Mouse (Mus musculus): ENCODE measurements around the gene Gm45837.

- TF ChIP-seq CTCF (IDR thresholded peaks at IDR 0.05 in 2 of 3, conservative IDR thresholded peaks at IDR 0.05 in 1 of 3; ENCODE audit: control insufficient read depth in 1 of 3, insufficient read depth in 1 of 3, low read depth in 2 of 3, low read length in 3 of 3, poor library complexity in 1 of 3, severe bottlenecking in 1 of 3): no peak
- no peak for TF ChIP-seq RAD21 (IDR thresholded peaks at IDR 0.05; ENCODE audit: low read depth, low read length)
- no peak for TF ChIP-seq ZKSCAN1 (IDR thresholded peaks at IDR 0.05; ENCODE audit: low read depth, low read length)
- no peak for TF ChIP-seq GATA1 (IDR thresholded peaks at IDR 0.05; ENCODE audit: low read depth, low read length)
- TF ChIP-seq POLR2A (IDR thresholded peaks at IDR 0.05; ENCODE audit: control insufficient read depth in 1 of 2, insufficient read depth in 1 of 2, low read depth in 1 of 2, low read length in 2 of 2, poor library complexity in 1 of 2): no peak
- no peak for TF ChIP-seq SIN3A (IDR thresholded peaks at IDR 0.05; ENCODE audit: low read length)
- TF ChIP-seq EP300 (IDR thresholded peaks at IDR 0.05; ENCODE audit: low read depth in 1 of 2, low read length in 2 of 2): no peak
- TF ChIP-seq MEF2A (IDR thresholded peaks at IDR 0.05; ENCODE audit: extremely low read depth, insufficient replicate concordance, low read depth, low read length, poor library complexity, severe bottlenecking): no peak
- no peak for TF ChIP-seq ELF1 (IDR thresholded peaks at IDR 0.05; ENCODE audit: low read depth, low read length)
- no peak for TF ChIP-seq E2F4 (IDR thresholded peaks at IDR 0.05; ENCODE audit: borderline replicate concordance, low read depth, low read length)
- TF ChIP-seq HCFC1 (IDR thresholded peaks at IDR 0.05; ENCODE audit: low read depth, low read length): no peak
- TF ChIP-seq TAL1 (IDR thresholded peaks at IDR 0.05; ENCODE audit: low read length): no peak
Measured at GRCm38 (mm10) chr7:101395471-101395870, 15.2 kb upstream of the Gm45837 start.

Measured in MEL (cell line).